Mouse (Mus musculus) stomach, embryonic 14.5 days (tissue): ENCODE measurements around the gene Kbtbd3. TPM values are rescaled to one million over a fixed set of nuclear protein-coding genes. Genes with fewer than 3 reads are reported as not detected.
A peak's percentile ranks its signal among the peaks of the same experiment; 100 is the strongest.

Experiments
- ATAC-seq: fragments of 200-750 bp; cut with Nextera tagmentation; 2 replicates; pipeline ENCODE4 v1.8.0; 2017; ENCODE audit warnings: low read depth, moderate TSS enrichment; ENCODE audit not compliant: insufficient number of reproducible peaks, insufficient read depth, low FRiP score
- H3K27ac ChIP-seq: fragments of 300-500 bp; sonication (generic); 2 replicates; pipeline ENCODE4 v1.5.1; 2014; ENCODE audit warnings: mild to moderate bottlenecking, low read length, moderate library complexity, mixed read lengths
- H3K27me3 ChIP-seq: fragments of 300-500 bp; sonication (generic); 2 replicates; pipeline ENCODE4 v1.6.1; 2014; ENCODE audit warnings: low read length, control low read depth, mixed read lengths; ENCODE audit not compliant: control insufficient read depth, insufficient read depth
- H3K36me3 ChIP-seq: fragments of 300-500 bp; sonication (generic); 2 replicates; pipeline ENCODE4 v1.6.1; 2014; ENCODE audit warnings: mild to moderate bottlenecking, control low read depth, low read length, moderate library complexity, mixed read lengths; ENCODE audit not compliant: control insufficient read depth, insufficient read depth
- H3K4me1 ChIP-seq: fragments of 300-500 bp; sonication (generic); 2 replicates; pipeline ENCODE4 v1.6.1; 2014; ENCODE audit warnings: low read length, control low read depth, mixed read lengths; ENCODE audit not compliant: control insufficient read depth, insufficient read depth
- H3K4me2 ChIP-seq: fragments of 300-500 bp; sonication (generic); replicated peaks from 2 replicates; pipeline ENCODE4 v1.6.1; 2014; ENCODE audit warnings: low read depth, low read length, control low read depth
- H3K4me3 ChIP-seq: fragments of 300-500 bp; sonication (generic); 2 replicates; pipeline ENCODE4 v1.5.1; 2014; ENCODE audit warnings: low read depth, low read length, control low read depth
- H3K9ac ChIP-seq: fragments of 300-500 bp; sonication (generic); replicated peaks from 2 replicates; pipeline ENCODE4 v1.6.1; 2014; ENCODE audit warnings: low read depth, mild to moderate bottlenecking, control low read depth, low read length, moderate library complexity, mixed read lengths
- H3K9me3 ChIP-seq: fragments of 300-500 bp; sonication (generic); 2 replicates; pipeline ENCODE4 v1.6.1; 2016; ENCODE audit warnings: low read depth, low read length, control low read depth; ENCODE audit not compliant: control insufficient read depth
- WGBS: fragments of 180-500 bp; shearing (Covaris S2); extraction: QIAGEN DNeasy Blood & Tissue Kit; methylation state at CpG from one replicate; pipeline ENCODE4 v1.1.7; 2014; 5-methylcytosine and 5-hydroxymethylcytosine counted together
- polyA plus RNA-seq: library from polyadenylated mRNA; unstranded; fragments of >200 nt; fragmentation: Nextera tagmentation; extraction: Ambion mirVana; gene quantifications from 2 replicates; pipeline ENCODE4 v1.2.1, GENCODE M21; 2014

Gene Kbtbd3
- polyA plus RNA-seq, 1 experiment from 2014 or later, result 8.0 TPM

DNA sequence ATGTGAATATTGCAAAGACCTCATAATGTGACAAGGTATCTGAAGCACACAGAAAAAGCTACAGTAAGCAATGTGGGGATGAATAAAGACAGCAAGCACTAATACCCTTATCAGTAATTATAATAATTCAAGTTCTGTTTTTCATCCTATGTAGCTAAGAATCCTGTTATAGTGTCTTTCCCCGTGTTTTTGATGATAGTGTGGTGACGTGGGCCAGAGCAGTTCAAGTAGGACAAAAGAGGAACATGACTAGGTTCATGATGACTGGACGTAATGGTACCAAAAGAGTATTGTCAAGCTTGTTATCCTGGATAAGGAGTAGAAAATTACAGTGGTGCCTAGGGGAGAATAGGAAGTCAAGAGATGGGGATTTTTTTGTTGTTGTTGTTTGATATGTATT is 1.1 kb downstream of the Kbtbd3 start:
- Histone ChIP-seq H3K9ac (peak overlapping the region; percentile 81), H3K27ac (no peak overlapping the region), H3K27me3 (no peaks in the 10 kb centered on the region), H3K4me2 (peak overlapping the region; percentile 56), H3K4me3 (peak overlapping the region; percentile 76), H3K4me1 (peaks cover 13% of the 10 kb centered on the region; the same call in 1 of the 2 replicates), H3K9me3 (no peaks in the 10 kb centered on the region), H3K36me3 (no peaks in the 10 kb centered on the region)
- no peak for ATAC-seq
- WGBS, result 69% methylated on average over 3 of the region's 3 CpGs

GRCm38 (mm10) chr9:4311162-4311561 is 1.5 kb downstream of the Kbtbd3 start:
- H3K27ac ChIP-seq, result no peak overlapping the region
- H3K4me3 ChIP-seq, result no peak overlapping the region
- H3K4me2 ChIP-seq, result no peak overlapping the region
- WGBS, result 89% methylated on average over 3 of the region's 3 CpGs
- no peaks in the 10 kb centered on the region for H3K36me3 ChIP-seq
- no peaks in the 10 kb centered on the region for H3K27me3 ChIP-seq
- H3K4me1 ChIP-seq, result peaks cover 13% of the 10 kb centered on the region; the same call in 1 of the 2 replicates
- ATAC-seq, result no peak
- H3K9me3 ChIP-seq, result no peaks in the 10 kb centered on the region
- no peak overlapping the region for H3K9ac ChIP-seq

- Histone ChIP-seq H3K27ac (no peak overlapping the region), H3K27me3 (no peaks in the 10 kb centered on the region), H3K4me1 (peaks cover 5% of the 10 kb centered on the region; the same call in 1 of the 2 replicates), H3K9ac (no peak overlapping the region), H3K9me3 (no peaks in the 10 kb centered on the region), H3K4me3 (no peak overlapping the region), H3K36me3 (no peaks in the 10 kb centered on the region), H3K4me2 (no peak overlapping the region)
- ATAC-seq, result no peak
- WGBS, result 84% methylated on average over 4 of the region's 4 CpGs
These were observed 4.3 kb downstream of the Kbtbd3 start for GRCm38 (mm10) chr9:4313946-4314345.

- no peak overlapping the region for H3K4me2 ChIP-seq
- no peak overlapping the region for H3K4me3 ChIP-seq
- peaks cover 1% of the 10 kb centered on the region; the same call in 1 of the 2 replicates for H3K4me1 ChIP-seq
- no peaks in the 10 kb centered on the region for H3K36me3 ChIP-seq
- H3K27ac ChIP-seq, result no peak overlapping the region
- H3K9me3 ChIP-seq, result no peaks in the 10 kb centered on the region
- no peaks in the 10 kb centered on the region for H3K27me3 ChIP-seq
- no peak for ATAC-seq
- WGBS, result 81% methylated on average over 2 of the region's 2 CpGs
- H3K9ac ChIP-seq, result no peak overlapping the region
These were observed 6.1 kb downstream of the Kbtbd3 start for GRCm38 (mm10) chr9:4315746-4316145.

DNA sequence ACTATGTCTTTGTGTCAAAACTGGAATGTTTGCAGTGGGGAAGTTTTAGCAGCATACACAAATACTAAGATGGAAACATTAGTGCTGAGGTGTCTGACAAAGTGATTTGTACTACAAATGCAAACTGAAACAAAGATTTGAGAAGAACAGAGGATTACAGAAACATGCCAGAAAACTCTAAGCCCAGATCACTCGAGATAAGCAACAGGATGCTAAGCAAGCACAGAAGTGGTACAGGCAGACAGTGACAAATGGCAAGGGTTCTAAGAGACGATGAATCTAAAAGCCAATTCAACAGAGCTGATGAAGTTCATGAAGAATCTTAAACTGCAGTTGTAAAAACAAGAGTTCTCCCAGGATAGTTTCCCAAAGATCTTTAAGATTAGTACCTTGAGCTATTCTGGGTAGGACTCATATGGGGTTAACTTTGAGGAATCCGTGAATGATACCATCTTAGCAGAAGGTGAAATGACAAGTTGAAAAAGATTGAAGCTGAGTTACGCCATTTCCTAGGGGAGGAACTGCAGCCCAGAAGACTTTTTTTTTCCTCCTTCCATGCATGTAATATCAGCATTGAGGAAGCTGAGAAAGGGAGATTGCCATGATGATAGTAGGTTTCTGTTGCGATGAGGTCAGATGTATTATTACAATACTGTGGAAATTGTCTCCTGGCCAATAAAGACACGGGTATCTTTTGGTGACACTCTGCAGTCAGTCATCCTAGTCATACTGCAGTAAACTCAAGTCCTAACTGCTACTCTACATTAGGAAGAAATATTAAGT is 9.5 kb downstream of the Kbtbd3 start:
- no peak overlapping the region for H3K27ac ChIP-seq
- no peak overlapping the region for H3K4me3 ChIP-seq
- H3K4me1 ChIP-seq, result no peaks in the 10 kb centered on the region
- H3K9ac ChIP-seq, result no peak overlapping the region
- ATAC-seq, result no peak
- no peaks in the 10 kb centered on the region for H3K36me3 ChIP-seq
- H3K27me3 ChIP-seq, result no peaks in the 10 kb centered on the region
- 65% methylated on average over 6 of the region's 6 CpGs for whole genome bisulfite sequencing
- no peaks in the 10 kb centered on the region for H3K9me3 ChIP-seq
- no peak overlapping the region for H3K4me2 ChIP-seq

DNA sequence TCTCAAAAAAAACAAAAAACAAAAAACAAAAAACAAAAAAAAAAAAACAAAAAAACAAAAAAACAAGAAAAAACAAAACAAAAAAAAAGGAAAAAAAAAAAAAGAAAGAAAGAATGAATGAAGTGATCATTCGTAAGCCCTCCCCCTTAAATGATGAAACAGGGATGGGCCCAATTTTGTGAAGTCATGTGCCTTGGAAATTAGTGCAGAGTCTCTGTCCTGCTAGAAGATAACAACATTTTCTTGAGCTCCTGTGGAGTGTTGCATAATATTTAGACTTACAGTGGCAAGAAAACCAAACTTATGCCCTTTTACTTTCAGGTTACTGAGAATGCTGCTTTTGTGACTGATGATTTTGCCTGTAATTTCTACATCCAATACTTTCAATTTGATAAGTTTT is 43.5 kb downstream of the Kbtbd3 start:
- 96% methylated on average over 1 of the region's 1 CpGs for WGBS
- Histone ChIP-seq H3K4me3 (no peak overlapping the region), H3K27me3 (no peaks in the 10 kb centered on the region), H3K9ac (no peak overlapping the region), H3K36me3 (no peaks in the 10 kb centered on the region), H3K27ac (no peak overlapping the region), H3K9me3 (no peaks in the 10 kb centered on the region), H3K4me2 (no peak overlapping the region), H3K4me1 (no peaks in the 10 kb centered on the region)
- ATAC-seq, result no peak

DNA sequence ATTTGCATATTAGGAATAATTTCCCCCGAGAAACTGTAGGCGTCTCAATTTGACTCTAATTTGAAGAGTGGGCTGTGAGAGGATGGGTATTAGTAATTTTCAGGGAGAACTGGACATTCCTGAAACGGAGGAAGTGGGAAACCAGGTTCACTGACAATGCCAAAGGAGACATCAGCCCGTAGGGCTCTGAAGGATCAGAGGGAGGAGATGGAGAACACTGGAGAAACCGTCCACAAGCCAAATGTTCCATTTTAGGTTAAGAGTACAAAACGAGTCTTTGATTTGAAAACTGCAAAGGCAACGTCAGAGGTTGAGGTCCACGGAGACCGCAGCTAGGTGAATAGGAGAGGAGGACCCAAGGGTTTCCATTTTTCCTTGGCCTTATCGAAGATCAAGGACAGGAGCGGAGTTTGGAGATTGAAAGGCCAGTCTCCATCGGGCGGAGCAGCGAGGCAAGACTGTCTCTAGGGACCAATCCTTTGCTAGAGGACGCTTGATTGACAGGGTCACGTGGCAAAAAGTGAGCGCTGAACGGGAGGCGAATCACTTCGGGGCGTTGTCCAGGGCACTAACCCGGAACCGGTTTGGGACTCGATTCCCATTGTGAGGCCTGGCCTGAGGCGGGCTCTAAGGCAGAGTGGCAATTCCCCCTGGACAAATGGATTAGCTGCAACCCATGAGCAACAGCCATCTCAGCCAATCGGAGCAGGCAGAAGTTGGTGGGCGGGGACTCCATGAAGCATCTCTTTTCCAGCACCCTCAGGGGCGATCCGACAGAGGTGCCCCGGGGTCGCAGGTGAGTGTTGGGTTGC is 66.4 kb downstream of the Kbtbd3 start, which contains the start of gene Msantd4:
Msantd4 (plus strand) TSS at position 735 of the 812 bp plus-strand sequence.
- 3% methylated on average over 31 of the region's 31 CpGs for WGBS
- peak; percentile 100 for ATAC-seq
- no peaks in the 10 kb centered on the region for H3K9me3 ChIP-seq
- H3K4me3 ChIP-seq, result peak within 1 kb of the TSS; percentile 51
- 0 out of 2 replicates have a peak, but pooled peaks cover 4% of the 10 kb centered on the region for H3K4me1 ChIP-seq
- H3K27ac ChIP-seq, result peak within 1 kb of the TSS; percentile 76; the same call in 1 of the 2 replicates
- H3K27me3 ChIP-seq, result no peaks in the 10 kb centered on the region
- peak within 1 kb of the TSS; percentile 36 for H3K9ac ChIP-seq
- no peaks in the 10 kb centered on the region for H3K36me3 ChIP-seq
- H3K4me2 ChIP-seq, result peak within 1 kb of the TSS; percentile 55

DNA sequence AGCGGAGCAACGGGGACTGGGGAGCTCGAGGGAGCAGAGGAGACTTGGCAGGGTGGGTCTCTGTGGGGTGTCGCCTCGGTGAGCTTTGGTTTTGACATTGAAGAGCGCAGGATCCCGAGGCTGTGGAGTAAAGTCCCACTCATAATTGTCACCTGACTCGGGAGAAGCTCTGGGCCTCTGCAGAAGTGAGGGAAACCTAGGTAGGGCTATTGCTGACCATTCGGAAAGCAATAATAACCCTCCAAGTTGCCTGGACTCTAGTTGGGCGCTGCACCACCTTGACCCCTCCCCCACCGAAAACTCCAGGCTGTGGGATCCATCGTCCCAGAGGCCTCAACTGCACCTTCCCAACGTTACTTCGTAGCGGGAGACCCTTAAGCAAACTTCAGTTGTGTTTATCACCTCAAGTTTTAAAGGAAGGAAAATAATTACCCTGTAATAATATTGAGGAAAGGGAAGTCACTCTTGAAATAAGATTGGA is 67.0 kb downstream of the Kbtbd3 start:
- Histone ChIP-seq H3K9me3 (no peaks in the 10 kb centered on the region), H3K4me1 (0 out of 2 replicates have a peak, but pooled peaks cover 4% of the 10 kb centered on the region), H3K4me2 (peak overlapping the region; percentile 51), H3K4me3 (peak overlapping the region; percentile 51), H3K27me3 (no peaks in the 10 kb centered on the region), H3K9ac (peak overlapping the region; percentile 22), H3K27ac (peak overlapping the region; percentile 17; the same call in 1 of the 2 replicates), H3K36me3 (0 out of 2 replicates have a peak, but pooled peaks cover 3% of the 10 kb centered on the region)
- 0% methylated on average over 15 of the region's 15 CpGs for WGBS
- no peak for ATAC-seq
